Mouse (Mus musculus): ENCODE measurements around the gene Ncor2.

Ncor2 gene

DNA sequence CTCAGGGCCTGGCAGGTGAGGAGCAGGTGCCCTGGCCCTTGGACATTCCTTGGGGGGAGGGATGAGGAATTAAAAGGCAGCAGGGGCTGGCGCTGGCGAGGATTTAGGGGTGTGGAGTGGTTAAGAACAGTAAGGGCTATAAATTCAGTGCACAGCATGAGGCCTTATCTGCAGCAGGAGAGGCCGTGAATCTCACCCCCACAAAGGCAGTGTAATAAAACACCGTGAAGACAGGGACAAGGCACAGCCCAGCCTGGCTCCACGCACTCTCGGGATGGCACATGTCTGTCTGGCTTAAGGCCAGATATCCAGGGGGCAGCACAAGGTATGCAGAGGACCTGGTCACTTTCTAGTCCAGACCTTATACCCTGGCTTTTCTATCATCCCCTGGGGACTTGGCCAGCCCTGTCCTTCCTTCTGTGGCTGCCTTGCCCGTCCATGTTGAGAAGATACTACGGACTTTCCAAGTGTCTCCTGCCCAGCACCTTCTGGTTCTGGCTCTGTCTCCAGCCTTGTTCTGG, 93.9 kb downstream of the Ncor2 start:
- no peak for DNase-seq

DNA sequence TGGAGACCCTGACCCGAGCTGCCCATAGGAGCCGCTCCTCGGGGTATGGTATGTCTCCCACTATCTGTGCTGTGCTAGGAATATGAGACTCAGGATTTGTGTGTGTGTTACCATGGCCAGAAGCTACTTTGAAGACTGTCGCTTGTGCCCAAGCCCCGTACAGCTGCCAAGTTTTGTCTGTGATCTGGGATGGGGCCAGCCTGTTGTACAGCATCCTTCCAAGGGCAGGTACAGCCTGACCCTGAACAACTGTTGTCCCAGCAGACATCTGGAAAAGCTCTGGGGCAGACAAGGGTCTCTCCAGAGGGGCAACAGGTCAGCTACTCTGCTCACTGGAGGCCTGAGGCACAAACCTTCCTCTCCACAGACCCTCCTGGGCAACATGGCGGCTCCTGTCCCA, 95.3 kb downstream of the Ncor2 start:
- DNase-seq, result no peak

DNA sequence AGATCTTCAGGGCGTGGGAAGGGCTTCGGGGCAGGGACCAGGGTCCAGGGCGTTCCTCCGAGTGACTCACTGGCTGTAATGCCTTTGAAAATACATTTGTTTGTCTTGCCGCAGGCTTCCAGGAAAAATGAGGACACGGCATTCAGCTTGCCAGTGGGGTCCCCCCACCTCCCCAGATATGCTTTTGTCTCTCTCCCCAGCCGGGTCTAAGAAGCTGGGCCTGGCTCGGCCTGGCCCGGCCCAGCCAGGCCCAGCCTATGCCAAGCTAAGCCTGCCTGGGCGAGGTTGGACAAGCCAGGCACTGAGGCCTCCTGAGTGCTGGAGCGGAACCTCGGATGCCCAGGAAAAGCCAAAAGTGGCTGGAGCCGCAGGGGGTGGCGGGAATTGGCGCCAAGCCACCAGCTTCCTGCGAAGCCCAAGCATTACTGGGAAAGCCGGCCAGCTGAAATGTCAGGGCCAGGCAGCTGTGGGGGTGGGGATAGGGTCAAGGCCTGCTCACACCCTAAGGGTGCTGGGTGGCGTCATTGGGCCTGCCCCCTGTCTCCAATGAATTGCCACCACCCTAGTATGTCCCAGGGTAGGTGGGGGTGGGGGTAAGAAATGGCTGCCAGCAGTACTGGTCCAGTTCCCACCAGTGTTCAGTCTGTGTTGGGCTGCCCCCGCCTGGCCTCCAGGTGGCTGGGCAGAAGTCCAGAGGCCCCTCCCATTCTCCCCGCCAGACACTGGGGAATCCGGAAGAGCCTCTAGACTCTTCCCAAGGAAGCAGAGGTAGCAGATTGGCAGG, 97.5 kb downstream of the Ncor2 start:
- no peak for DNase-seq

DNA sequence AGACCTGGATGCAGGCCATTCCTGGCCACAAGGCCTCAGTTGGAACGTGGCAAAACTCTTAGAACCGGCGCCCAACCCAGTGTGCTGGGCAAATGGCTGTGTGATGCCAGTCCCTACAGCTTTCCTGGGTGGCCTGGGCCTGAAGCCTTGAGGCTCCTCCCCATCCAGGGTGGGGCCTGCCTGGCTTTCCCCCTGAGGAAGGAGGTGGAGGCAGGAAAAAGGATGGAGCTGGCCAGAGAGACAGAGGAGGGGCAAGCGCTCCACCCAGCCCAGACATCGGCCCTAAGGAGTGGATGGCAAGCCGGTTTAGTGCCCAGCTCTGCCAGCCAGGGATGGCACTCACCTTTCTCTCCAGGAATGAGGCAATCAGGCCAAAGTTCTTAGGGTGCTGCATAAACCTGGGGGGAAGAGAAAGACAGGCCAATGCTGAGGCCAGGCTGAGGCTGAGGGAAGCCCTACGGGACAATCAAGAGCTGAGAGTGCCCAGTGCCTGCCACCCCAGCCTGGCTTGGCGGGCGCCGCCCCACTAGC, 98.2 kb downstream of the Ncor2 start:
- DNase-seq, result no peak

DNA sequence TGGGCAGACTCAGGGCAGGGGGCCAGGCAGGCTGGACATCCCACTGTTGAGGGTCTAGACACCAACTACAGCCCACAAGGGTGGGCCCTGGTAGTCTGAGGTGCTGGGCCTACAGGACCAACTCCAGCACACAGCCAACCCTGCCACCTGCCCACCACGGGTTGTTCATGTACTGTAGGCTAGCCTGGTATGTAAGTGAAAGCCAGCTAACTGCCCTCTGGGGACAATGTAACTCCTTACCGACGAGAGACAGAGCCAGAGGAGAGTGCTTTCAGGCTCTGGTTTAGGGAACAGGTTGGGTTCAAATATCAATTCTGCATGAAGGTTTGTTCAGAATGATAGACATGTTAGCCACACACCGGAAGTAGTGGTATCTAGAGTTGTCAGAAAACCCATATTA, 98.7 kb downstream of the Ncor2 start:
- DNase-seq, result no peak

DNA sequence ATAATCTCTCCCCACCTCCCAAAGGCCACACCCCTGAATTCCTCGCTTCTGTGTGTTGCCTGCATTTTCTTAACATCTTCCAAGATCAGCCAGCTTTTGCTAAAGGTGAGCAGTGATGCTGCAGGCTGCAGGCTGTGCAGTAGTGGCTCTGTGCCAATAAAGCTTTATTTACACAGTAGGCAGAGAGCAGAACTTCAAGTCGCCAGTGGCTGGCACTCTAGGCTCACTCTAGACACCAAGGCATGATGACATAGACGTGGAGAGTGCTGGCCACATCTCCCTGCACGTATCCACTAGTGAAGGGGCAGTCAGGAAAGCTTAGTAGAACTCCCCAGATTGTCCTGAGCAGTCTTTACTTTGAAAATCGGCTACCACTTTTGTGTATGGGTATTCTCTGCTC, 100.8 kb downstream of the Ncor2 start:
- DNase-seq, result no peak

DNA sequence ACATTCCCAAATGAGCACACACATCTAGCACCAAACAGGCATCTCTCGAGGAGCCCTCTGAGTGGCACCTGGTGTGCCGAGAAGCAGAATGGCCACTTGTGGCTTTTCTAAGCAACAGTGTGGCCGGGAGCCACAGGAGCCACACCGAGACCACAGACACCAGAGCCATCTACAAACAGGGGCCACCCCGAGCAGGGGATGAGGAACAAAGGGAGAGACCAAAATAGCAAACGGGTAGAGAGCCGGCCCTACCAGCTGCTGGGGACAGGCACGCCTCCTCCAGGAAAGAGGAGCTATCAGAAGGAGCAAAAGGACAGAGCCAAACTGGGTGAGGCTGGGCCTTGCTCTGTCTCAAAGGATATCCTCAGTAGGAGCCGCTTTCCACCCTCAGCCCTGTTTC, 102.8 kb downstream of the Ncor2 start:
- DNase-seq, result no peak

DNA sequence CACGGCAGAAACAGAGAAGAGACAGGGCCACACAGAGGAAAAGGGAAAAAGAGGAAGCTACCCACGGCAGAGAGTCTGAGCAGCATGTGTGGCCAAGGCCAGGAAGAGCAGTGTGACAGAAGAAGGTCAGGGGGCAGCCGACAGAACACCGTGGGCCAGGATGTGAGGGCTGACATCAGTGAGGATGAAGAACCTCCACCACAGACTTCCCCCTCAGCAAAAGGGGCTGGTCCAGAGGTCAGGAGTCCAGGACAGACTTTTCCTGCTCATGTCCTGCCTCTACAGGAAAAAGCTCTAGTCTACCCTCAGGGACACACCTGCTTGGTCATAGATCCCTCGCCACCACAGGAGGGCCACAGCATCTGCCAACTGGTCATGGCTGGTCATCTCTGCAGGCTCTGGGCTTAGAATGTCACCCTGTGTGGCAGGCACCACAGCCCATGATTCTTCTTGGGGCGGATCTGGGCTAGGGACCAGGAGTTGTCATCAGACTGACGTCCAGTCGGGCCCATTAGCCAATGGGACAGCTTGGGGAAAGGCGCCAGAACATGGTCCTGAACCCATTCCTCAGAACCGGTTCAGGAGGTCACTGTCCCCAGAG, 104.3 kb downstream of the Ncor2 start:
- no peak for DNase-seq

DNA sequence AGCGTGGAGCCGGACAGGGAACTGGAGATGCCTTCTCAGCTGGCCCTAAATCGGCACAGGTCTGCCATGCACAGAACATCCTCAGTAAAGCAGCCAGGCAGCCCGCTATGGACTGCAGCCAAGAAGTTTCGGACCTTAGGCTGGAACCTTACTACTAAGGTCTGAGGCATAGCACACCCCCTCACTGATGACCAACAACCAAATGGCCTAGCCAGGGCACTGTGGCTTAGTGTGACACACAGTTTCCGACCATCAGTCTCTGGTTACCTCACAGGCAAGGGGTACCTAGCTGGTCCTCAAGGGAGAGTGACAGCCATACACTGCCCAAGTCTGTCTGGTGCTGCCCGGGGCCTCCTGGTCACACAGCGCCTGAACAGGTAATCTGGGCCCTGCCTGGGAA, 105.1 kb downstream of the Ncor2 start:
- no peak for DNase-seq

DNA sequence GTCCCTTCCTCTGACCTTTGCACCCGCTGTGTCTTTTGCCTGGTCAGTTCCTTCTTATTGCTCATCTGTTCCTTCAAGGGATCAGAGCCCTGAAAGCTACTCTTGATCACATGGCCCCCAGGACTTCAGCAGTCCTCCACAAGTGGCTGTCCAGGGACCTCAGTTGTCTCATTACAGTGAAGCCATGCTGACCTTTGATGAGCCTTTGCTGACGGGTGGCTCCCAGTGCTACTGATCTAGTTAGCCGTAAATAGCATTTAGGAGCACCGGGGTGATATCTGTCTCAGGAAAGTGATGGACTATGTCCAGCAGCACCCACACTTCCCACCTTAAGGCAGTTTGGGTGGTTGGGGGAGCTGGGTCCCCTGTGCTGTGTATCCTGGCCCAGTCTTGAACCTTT, 105.7 kb downstream of the Ncor2 start:
- no peak for DNase-seq

DNA sequence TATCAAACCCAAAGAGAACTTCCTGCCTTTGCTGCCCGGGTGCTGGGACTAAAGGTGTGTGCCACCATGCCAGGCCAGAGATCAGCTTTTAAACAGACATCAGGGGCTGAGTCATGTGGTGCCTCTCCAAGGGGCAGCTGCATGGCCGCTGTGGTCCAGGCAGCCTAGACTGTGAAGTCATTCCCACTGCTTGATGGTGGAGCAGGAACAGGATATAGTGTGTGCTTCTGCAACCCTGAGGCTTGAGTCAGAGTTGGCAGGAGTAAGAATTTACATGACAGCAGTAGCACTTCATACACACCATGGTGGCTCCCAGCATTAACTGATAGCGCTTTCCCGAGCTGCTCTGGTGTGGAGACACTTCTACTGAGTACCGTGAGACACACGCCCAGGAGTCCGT, 106.6 kb downstream of the Ncor2 start:
- no peak for DNase-seq

DNA sequence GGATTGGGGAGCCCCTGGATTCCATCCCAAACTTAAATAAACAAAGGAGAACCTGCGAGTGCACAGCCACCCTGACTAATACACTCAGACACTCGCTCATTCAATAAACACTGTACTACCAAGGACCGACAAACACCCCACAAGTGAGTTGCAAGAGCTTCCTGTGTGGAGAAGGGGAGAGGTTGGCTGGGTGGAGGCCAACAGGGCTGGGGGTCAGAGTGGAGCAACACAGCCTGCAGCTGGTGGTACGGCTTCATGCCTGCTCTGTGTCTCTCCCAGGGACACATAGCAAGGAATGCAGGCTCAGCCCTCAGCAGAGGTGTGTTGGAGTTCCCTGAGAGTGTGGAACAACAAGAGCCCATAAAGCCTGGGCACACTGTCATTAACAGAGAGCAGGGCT, 107.1 kb downstream of the Ncor2 start:
- DNase-seq, result no peak

DNA sequence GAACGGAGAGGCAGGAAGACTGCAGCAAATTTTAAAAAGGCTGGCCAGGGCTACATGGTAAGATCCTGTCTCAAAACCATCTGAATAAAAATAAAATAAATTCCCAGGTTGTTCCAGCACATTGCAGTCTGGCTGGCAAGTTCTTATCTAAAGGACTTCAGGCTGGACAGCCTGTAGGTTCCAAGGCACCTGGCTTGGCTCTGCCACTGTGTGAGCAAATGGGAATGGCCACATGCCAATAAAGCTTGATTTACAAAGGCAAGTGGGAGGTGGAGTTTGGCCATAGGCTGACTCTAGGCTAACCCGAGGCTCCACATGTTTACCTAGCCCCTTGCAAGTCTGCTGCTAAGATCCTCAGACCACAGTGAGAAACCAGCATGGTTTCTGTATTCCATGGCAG, 108.6 kb downstream of the Ncor2 start:
- DNase-seq, result no peak

DNA sequence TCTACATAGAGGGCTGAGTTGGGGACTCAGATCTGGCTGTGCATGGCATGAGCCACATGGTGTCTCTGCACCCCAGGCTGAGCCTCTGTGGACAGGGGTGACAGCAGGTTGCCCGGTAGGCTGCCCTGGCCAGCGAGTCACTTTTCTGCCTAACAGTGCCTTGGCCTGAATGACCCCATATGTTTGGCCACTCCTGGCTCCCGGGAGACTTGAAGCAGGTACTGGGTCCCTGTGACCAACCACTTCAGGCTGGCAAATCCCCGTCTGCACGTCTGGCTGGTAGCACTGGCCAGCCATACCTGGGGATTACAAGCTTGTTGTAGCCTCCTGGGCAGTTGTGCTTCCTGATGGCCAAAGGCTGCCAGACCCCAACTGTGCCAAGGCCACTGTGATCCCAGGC, 109.1 kb downstream of the Ncor2 start:
- DNase-seq, result no peak

DNA sequence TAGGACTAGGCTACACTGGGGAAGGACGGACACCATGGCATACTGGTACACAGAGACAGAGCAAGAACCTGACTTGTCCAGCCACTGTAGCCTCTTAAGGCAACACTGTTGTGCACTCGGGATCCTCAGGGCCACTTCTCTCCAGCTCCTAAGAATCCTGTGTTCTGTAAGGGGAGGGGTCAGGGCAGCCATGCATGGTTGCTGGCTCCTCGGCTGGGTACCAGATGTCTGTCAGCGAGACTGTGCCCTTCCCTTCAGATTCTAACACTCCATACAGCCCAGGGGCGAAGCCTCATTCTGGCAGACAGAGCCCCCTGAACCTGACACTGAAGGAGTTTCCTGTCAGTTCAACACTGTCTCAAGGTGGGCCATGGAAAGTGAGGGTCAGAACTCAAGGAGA, 109.6 kb downstream of the Ncor2 start:
- DNase-seq, result no peak

DNA sequence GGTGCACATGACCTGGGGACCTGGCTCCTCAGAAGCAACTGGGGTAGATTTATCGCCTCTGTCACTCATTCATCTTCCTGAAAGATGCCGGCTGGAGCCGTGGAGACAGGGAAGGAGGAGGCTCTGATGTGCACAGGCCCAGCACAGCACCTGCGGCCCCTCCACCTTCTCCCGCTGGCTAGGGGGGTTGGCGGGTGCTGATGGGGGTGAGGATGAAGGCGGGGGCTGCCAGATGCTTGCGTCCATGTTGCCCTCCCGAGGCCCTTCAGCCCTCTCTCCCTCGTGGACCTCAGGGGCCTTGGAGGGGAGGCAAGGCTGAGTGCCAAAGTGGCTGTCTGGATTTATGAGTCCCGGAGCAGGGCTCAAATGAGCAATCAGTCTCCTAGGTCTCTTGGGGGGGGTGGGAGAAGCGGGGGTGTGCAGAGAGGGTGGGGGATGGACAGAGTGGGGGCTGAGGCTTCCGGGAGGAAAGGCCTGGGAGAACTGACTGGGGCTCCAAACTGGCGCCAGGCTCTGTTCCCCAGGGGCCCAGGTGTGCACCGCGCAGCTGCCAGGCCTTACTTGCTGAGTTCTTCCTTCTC, 110.6 kb downstream of the Ncor2 start:
- DNase-seq, result no peak

DNA sequence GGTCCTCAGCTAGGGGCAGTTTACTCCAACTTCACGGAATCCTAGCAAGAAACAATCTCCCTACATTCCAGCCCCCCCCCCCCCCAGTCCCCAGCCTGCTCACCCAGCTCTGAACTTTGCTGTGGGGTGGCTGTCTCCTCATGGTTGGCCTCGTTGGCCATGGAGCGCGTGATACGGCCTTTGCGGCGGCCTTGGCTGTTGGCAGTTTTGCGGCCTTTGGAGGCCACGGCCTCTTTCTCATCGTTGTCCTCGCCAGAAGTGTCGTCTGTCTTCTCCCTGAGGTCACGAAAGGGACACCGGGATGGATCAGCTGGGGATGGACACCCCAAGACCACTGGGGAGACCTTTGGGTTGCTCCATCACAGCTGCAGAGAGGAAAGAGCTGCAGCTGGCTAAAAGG, 111.3 kb downstream of the Ncor2 start:
- DNase-seq, result no peak

DNA sequence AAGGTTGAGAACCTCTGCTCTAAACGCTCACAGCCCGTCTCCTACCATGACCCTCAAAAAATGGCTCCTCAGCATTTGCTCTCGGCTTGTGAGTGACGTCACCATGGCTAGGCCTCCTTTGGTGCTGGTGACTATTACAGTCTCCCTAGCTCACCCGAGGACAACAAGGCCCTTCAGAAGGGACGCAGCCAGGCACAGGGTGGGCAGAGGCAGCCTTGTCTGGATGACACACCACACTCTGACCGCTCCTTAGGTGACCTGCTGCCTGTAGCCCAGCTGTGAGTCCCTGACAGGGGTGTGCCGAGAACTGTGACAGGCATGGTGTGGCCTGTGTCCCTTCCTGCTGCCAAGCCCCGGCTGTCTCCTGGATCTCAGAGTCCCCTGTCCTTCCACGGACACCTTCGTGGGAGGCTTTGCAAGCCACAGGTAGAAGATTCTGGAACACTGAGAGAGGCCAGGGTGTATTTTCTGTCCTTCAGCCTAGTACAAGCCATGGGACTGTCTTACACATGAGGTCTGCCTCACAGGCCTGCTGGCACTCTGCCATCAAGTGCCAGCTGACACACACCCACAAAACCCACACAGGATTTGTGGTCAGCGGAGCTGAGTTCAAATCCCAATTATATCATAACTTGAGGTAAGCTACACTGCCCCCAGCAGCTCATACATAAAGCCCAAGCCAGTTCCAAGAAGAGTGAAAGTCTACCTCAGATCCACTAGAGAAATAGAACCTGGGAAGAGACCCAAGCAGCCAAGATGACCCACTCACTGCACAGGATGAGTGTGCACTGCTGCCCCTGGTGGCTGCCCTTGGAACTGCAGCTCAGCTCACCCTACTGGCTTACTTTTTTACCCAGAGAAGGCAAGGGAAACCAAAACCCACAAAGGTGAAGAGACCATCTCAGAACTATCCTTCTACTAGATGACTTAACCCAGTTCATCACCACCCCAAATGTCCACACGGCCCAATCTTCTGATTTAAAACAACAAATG, 112.2 kb downstream of the Ncor2 start:
- peak; percentile 64 for DNase-seq

DNA sequence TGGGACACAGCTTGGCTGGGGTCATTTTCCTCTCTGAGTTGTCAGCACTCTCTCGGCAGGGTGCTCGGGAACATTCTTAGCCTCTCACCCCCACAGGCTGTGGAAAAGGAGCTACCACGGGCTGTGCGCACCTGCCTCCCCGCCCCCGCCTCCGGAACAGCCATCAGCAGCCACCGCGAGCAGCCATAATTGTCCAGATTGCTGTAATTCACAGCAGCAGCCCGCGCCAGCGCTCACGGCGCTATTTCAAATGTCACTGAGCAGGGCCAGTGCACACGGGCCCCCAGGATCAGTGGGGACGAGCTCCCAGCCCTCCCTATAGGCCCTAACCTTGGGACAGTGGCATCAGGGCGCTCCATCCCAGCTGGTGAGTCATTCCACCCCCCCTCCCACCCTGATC, 116.0 kb downstream of the Ncor2 start:
- DNase-seq, result peak; percentile 65

DNA sequence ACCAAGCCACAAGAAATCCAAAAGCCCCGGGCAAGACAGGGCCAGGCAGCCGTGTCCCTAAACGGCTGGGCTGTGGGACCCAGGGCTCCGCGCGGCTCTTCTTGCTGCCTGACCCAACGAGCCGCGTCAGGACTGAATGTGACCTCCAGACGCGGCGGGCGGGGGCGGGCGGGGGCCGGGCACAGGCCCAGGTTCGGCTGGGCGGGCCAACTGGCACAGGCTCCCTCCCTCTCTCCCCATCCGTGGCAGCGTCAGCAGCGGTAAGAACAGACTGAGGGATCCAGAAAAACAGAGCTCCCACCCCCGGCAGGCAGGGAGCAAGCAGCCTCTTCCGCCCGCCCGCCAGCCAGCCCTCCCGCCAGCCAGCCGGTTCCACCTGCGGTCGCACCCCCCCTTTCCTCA, 120.8 kb downstream of the Ncor2 start:
- DNase-seq, result peak; percentile 81

DNA sequence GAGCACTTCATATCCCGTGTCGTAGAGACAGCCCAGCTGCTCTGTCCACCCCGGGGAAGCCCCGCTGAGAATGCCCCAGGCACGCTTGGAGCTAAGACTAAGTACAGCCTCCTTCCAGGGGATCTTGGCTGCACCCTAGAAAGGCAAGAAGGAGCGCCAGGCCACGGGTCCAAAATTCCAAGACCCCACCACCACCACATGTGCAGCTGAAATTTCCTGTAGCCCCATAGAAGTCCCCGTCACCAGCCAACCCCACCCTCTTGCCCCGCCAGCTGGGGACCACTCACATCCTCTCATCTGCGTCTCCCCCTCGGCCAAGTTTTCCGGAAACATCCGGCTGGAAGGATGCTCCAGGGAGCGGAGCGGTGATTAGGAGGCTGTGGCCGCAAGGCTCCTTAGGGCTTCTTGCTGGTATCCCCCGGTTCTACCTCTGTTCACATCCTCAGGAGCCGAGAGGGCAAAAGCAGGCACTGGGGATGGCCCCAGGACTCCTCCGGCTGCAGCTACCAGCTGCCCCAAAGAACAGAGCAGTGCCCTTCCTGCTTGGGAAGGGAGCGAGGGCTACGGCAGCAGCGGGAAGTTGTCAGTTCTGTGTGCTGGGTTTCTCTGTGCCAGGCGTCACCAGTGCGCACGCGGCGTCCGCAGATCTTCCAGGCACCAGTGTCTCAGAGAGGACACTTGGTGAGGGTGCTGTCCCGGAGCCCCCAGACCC, 121.3 kb downstream of the Ncor2 start:
- DNase-seq, result peak; percentile 24

Data from right cerebral cortex, postnatal 25 days (tissue).